Mouse (Mus musculus): ENCODE results near the gene Cab39.

DNA sequence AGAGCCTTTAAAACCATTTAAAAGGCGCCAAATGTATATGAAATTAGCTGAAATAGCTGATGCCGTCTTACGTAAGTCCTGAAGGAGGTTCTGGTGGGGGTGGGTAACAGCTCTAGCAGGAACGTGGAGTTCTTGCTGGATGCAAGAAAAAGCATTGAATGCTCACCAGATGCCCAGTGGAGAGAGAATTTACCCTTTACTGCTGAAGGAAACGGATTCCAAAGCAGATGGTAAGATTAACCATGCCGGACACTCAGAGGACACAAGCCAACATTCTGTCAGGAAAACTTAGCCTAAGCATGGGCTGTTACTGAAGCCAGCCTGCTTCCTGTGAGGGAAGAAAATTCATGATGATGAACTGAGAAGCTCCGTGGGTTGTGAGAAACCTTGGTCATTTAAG, 76.8 kb downstream of the Cab39 start:
- TF ChIP-seq CTCF (IDR thresholded peaks at IDR 0.05; ENCODE audit: control insufficient read depth, insufficient read depth, insufficient replicate concordance, low read depth, low read length), result no peak
- TF ChIP-seq POLR2A (IDR thresholded peaks at IDR 0.05; ENCODE audit: control insufficient read depth, low read depth, low read length), result no peak
